Mouse (Mus musculus) right cerebral cortex, postnatal 25 days (tissue): ENCODE data around the gene Aff3.

Experiments used
- DNase-seq: peaks from one replicate; pipeline ENCODE4 v3.0.0; 2022

Gene Aff3

DNA sequence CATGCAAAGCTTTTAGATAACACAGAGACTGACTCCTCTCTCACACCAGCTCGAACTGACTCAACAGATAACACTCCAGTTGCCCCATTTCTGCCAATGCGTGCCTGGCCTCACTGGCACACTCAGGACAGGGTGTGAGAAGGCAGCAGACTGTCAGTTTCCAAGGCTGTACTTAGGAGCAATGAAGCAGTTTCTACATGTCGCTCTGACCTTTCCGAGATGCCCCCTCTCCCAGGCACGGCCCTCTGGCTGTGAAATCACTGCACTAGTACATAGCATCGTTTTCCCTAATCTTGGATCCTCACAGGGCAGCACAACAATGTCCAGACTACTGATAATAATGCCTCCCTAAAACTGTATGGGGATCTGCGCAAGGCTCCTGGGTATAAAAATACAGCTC, 132.2 kb downstream of the Aff3 start:
- no peak for DNase-seq

DNA sequence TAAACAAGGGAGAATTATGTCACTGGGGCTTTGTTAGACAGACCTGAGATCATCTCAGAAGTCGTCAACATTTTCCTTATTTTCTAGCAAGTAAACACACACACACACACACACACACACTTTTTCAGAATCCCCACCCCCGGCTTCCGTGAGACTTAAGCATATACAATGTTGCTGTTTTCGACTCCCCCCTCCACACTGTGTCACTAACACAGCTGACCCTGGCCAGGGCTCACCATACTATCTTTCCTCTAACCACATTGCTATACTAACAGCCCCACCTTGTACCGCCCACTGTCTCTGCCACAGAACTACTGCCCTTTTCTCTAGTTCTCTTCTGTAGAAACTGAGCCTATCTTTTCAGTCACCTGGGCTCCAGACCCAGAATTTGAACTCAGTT, 136.1 kb downstream of the Aff3 start:
- DNase-seq, result no peak

DNA sequence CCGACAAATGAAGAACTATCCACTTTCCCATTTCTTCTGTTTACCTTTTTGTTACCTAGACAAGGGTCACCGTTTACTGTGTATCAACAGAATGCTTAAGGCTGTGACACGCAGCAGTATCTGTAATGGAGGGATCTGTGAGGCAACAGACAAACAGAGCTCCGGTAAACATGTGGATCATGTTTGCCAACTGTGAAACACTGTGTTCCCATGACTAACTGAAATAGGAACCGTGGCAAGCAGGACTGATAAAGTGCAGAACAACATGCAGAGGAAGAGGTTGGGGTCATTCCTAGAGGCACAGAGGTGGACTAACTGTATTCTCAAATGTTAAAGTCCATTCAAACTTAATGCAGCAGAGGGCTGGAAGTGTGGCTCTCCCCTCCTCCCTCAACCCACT, 138.2 kb downstream of the Aff3 start:
- no peak for DNase-seq

GRCm38 (mm10) chr1:38521651-38522050, 143.1 kb downstream of the Aff3 start:
- no peak for DNase-seq

GRCm38 (mm10) chr1:38516225-38516624, 148.5 kb downstream of the Aff3 start:
- DNase-seq, result no peak

GRCm38 (mm10) chr1:38514634-38515011, 150.1 kb downstream of the Aff3 start:
- DNase-seq, result no peak

- no peak for DNase-seq
These were observed 150.7 kb downstream of the Aff3 start for GRCm38 (mm10) chr1:38513970-38514633.

DNA sequence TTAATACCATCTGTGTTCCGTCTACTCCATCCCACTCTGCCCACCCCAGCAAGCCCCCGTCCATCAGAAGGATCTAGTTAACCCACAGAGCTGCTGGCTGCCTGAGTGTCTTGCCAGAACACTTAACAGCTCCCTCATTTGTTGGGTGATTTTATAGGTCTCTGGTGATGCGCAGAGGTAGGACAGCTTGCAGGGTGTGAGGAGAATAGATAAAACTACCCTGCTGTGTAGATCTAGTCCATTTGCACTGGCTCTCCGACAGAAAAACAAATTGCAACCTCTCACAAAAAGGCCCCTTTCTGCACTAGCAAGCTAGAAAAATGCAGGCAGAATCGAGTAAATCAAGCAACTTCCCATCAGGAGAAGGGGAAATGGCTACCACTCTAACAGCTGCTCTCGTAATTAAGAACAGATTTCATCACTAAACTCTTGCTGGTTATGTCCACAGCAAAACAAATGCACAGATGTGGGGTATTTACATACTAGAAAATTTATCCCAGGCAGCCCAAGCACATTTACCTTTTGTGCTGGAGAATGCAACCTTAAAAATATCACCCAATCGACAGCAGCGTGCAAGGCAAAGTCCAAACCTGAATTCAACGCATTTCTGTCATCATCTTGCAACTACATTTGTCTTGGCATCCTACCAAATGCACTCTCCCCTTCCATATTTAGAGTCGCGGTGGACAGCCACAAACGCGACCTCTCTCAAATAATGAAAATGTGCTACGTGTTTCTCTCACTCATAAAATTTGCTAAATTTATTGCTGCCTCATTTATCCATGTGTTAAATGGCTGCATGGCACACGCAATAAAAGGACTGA, 152.3 kb downstream of the Aff3 start:
- DNase-seq, result no peak

DNA sequence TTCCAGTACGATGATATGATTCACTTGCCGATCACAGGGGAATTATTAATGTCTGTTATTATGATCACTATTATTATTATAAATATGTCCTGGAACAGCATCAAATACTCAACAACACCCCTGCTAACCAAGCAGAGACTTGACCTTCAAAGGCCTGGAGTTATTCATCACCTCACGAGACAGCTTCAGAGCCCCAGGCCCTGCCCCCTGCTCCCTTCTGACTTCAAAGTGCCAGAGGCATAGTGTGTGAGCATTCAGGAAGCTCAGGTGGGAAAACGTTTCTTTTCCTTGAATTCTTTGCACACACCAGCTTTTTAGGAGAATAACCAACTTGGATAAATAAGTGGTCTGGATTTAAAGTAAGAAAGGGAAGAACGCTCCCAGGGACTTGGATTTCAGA, 153.7 kb downstream of the Aff3 start:
- no peak for DNase-seq

DNA sequence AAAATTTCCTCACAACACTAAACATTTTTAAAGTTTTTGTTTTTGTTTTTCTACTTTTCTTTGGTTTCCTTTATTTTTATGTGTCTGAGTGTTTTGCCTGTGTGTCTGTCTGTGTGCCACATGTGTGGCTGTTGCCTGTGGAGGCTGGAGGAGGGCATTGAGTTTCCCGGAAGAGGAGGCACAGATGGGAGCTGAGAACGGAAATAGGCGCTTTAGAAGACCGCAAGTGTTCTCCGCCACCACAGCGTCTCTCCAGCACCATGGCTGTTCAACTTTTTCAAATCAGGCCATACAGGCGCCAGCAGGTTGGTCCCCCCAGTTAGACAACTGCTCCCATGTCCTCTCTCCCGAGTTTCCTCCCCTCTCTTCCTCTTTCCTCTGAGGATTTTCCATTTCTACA, 155.5 kb downstream of the Aff3 start:
- no peak for DNase-seq

DNA sequence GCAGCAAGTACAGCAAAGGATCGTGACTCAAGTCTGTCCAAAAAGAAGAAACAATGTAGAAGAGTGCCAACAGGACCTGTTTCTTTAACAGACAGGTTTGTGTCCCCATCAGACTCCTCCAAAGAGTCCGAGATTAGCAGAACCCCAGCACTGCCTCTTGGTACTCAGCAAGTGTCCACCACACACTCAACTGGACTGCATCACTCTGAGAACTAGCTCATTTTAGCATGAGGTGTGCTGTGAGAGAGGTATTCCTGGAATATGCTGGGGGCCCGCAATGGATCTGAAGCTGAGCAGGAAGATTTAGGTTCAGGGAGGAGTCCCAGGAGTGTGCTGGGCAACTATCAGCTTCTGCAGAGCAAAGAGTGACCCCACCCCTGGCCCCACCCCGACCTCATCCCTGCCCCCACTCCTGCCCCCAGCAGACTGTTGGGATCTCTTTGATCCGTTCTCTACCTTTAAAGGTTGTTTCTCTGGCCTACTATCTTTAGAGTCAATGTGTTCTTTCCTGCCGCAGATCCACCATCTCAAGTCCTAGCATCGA, 157.0 kb downstream of the Aff3 start:
- no peak for DNase-seq

GRCm38 (mm10) chr1:38506396-38506795, 158.4 kb downstream of the Aff3 start:
- DNase-seq, result no peak

- DNase-seq, result no peak
These were observed 161.2 kb downstream of the Aff3 start for GRCm38 (mm10) chr1:38503431-38504089.

GRCm38 (mm10) chr1:38502797-38503196, 162.0 kb downstream of the Aff3 start:
- DNase-seq, result no peak

- no peak for DNase-seq
These were observed 163.5 kb downstream of the Aff3 start for GRCm38 (mm10) chr1:38501231-38501630.

- no peak for DNase-seq
These were observed 165.3 kb downstream of the Aff3 start for GRCm38 (mm10) chr1:38499500-38499899.

DNA sequence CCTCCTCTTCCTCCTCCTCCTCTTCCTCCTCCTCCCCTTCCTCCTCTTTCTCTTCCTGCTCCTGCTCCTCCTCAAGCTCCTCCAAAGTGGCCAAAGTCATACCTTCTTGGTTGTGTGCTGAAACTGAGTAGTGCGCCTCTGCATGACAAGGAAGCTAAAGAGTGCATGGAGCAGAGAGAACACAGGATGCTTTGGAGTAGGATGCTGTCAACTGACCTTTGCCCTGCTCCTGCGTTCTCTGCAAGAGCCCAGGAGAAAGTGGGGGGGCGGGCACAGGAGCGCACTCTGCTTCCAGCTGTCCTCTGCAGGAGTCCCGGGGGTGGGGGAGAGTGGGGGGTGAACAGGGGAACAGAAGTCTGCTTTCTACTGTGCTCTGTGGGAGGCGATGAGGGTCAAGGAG, 167.2 kb downstream of the Aff3 start:
- DNase-seq, result no peak

DNA sequence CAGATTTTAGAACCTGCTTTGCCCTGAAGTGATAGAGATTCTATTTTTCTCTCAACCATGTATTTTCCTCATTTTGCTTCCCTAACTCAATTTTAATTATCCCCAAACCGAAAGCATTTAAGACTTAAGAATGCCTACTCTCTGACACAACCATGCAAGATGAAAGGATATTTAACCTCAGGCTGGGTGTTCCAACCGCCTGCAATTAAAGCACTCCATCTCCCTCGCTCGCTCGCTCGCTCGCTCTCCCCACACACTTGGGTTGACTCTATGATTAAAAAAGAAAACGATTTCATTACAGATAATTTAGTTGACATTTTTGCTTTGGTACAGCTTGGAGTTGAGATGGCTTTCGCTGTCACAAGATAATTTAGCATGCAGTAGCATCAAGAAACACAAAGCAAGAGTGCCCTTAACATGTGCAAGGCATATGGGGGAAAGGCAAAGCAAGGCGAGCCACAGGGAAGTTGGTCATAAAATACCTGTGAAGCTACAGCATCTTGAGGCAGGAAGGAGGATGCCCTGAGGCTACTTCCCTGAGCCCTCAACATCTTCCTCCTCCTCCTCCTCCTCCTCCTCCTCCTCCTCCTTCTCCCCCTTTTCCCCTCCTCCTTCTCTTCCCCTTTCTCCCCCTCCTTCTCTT, 167.7 kb downstream of the Aff3 start:
- DNase-seq, result no peak

- no peak for DNase-seq
These were observed 169.5 kb downstream of the Aff3 start for GRCm38 (mm10) chr1:38495284-38495683.

DNA sequence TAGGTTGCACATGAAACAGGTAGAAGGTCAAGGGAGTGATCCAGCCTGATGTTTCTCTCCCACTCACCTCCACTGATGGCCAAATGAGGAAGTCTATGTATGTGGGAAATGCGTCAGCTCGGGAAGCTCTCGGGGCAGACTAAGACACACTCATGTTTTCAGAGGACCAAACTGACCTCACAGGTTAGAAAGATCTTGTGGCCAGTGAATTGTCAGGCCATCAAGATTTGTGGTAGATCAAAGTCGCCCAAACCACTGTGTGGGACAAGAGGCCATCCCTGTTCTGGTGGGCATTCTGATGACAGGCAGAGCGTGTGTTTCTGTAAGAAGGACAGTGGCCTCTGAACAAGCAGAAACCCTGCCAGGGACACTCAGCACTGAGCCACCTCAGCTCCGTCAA, 175.0 kb downstream of the Aff3 start:
- no peak for DNase-seq

DNA sequence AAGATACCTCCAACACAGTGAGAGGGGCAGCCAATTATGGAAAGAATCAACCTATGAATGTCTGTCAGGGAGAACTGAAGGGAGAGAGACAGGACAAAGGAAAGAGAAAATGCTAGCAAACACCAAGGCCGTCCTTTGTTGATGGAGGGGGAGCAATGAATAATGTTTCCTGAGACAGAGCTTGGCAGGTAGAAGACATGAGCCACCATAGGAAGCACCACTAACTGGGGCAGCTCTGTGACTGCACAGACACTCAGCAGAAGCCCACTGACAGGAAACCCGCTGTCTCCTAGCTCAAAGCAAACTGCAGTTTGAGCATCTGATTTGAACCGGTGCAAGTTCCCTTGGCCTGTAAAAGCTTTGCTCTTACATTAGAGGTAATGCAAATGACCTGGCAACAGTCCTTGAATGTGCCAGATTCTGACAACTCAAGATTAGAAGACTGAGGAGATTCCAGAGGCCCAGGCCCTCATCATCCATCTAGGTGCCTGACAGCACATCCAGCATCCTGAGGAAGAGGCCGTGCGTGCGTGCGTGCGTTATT, 176.0 kb downstream of the Aff3 start:
- DNase-seq, result no peak

DNA sequence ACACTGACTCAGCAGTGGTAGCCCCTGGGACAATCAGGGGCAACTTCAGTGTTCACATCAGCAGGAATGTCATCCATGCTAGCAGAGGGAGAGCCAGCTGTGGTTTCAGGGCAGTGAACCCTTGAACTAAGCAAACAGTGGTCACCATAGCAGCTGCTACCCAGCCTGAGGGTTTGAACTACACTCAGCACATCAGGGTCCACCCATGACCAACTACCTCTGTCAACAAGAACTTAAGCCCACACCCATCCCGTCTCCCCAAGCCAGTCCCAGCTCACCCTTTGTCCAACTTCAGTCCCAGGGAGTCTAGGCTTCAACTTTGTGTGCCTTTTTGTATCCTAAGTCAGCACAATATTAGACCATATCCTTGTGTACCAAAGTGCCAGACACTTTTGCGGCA, 176.9 kb downstream of the Aff3 start:
- no peak for DNase-seq

DNA sequence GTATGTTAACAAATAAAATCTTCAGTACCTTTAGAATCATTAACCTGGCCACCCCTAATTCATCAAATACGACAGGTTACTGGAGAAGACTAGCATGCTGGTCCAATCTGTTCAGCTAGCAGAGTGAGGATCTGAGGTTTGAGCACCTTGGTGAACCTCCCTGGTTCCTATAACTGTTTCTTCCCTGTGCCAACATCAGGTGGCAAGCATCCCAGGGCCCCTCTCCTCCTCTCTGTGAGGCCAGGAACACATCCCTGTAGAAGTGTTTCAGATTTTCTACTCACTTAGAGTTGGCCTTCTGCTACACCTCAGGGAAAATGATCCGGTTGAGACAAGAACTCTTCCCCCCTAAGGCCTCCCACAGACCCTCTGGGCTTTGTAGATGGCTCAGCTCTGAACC, 181.6 kb downstream of the Aff3 start:
- DNase-seq, result no peak
